Mouse (Mus musculus): ENCODE data around the gene Setd1b.

The Setd1b gene

DNA sequence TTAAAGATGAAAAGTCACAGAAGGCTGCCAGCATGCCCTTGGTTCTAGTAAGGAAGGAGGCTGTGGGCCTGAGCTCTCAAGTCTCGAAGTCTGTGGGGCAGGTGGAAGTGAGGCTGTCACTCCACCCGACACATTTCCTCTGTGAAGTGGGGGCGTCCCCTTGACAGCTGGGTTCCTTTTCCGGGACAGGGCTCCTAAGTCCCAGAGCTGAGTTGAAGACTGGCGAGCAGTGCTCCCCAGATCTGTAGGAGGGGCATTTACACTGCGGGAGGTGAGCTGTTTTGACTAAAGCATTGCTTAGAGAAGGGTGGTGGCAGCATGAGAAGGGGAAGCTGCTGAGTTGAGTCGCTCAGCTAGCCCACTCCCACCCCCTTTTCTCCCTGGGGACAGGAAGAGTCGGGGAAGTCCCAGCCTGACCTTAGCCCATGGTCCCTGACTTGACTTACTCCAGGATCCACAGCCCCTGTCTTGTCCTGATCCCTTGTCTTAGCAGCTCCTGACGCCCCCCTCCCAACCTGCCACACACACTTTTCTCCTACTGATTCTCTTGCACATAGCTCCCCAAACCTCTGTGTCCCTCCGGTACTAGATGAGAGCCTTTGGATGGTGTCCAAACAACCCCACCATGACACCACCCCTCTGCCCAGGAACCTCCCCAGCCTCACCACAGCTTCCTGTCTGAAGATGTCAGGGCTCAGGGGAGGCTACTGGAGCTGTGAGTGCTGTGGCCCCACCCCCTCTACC, 13.4 kb upstream of the Setd1b start:
- no peak for DNase-seq (ENCODE audit: low spot score)

DNA sequence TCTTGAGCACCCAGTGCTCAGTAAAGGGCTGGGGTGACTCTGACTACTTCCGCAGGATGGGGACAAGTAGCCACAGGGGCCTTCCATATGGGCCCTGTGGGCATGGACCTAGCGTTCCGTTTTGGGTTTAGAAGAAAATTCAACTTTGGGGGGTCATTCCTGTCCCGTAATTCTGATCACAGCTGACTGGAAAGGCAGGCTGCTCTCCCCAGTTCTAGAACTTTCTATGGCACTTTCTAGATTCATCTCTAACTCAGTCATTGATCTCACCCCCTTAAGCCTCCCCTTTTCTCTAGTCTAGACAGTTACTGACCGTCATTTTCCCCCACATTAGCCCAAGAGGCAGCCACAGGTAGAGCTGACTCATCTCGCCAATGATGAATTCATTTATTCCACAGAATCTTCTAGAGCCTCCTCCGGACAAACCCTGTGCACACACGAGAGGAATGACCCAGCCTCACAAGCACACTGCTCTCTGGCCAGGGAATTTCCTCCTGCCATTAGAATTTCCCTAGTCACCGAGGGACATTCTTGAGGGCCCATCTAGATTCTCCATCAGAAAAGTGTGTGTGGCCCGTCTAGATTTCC, 12.7 kb upstream of the Setd1b start:
- no peak for DNase-seq (ENCODE audit: low spot score)

DNA sequence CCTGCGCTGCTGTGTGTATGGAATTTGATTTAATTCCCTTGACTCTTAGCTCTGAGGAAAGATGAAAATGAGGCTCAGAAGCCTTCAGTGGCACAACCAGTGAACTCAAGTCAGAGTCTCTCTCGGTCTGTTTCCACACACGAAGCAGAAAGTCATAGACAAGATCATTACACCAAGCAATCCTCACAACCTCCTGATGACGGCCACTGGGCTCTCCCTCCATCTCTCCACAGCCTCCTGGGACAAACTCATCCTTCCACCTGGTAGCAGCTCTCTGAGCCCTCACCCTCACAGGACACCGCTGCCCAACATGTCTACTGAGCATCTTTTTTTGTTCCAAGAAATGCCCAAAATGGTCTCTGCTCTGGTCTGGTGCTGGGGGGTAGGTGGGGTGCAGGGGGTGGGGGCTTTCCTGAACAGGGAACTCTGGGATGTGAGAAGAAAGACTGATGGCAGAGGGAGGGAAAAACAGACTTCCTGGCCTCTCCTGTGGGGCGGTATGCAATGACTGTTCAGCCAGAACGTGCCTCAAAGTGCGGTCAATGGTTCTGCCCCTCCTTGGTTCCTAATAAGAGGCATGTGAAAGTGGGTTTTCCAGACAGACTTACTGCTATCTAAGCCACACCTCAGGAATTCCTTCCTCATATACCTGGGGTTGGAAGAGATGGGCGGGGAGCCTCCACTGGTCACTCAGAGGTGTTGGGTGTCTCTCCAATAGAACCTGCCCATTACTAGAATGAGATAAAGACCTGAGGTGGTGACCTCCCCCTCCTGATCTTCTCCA, 11.8 kb upstream of the Setd1b start:
- DNase-seq (ENCODE audit: low spot score): no peak

DNA sequence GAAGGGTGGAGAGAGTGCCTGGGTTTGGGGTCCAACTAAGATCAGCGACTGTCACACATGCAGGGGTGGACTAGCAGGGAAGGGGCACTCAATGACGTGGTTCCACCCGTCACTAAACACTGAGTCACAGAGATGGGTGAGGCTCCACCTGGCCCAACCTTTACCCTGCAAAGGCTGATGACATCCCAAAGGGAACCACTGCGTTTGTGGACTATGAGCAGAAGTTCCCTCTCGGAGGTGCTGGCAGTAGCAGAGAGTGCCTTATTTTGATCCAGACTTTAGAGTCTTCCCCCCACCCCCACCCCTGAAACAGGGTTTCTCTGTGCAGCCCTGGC, 11.2 kb upstream of the Setd1b start:
- no peak for DNase-seq (ENCODE audit: low spot score)

DNA sequence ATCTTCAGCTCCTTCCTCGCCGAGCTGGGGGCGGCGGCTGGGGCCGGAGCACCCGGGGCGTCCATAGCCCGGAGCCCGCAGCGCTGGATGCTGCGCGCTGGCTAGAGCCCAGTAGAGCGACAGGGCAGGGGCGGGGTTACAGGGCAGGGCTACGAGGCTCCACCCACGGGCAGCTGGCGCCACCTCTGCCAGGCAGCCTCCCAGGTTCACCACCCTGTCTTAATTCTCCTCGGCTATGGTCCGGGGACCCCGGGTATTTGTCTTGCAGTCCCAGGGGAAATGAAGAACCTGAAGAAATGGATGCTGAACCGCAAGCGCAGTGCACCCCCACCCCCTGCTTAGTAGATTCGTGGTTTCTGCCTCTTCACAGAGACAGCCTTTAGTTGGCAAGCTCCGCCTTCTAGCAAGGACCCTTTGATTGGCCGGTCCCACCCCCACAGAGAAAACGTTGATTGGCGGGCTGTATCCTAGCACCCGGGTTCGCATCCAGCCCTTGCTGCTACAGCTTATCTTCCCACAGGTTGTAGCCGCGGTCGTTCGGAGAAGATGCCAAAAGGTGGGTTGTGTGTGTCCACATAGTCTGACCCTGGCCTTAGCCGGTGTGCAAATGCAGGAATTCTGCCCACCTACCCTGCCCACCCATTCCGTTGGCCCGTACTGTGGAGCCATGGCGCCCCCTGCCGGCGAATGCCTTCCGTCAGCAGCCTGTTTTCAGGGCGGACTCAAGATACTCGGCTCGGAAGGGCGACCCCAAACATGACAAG, 9.5 kb upstream of the Setd1b start, which contains the start of gene Rhof:
Gene Rhof (minus strand): TSS at position 385 of the 764 bp plus-strand sequence.
- DNase-seq (ENCODE audit: low spot score): no peak

DNA sequence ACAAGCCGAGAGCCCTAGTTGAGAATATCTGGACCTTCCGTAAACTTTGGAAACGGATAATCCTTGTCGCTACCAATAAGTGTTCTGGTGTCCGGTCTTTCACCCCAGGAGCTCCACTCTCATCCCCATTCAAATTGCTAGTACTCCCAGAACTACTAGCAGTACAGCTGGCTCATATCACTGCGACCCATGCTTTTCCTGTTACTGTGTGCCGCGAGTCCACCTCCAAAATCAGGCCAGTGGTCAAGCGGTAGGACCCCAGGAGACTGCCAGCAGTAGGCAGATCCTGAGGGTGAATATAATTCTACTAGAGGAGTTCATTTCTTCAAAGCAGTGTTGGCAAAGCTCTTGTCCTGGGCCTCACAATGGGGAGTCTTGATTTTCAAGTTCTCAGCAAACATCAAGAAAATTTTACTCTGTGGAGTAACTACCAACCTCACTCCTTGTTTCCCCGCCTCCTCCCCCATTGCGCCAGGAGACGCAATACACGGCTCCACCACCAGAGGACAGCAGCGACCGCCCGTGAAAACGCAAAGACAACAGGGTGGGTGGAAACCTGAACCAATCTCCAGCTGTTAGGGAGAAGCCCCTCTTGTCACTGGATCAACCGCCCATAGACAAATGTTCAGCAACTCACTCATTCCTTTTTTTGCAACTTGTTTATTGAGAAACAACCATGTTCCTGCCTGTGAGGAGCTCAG, 8.8 kb upstream of the Setd1b start:
- DNase-seq (ENCODE audit: low spot score): peak; percentile 59

DNA sequence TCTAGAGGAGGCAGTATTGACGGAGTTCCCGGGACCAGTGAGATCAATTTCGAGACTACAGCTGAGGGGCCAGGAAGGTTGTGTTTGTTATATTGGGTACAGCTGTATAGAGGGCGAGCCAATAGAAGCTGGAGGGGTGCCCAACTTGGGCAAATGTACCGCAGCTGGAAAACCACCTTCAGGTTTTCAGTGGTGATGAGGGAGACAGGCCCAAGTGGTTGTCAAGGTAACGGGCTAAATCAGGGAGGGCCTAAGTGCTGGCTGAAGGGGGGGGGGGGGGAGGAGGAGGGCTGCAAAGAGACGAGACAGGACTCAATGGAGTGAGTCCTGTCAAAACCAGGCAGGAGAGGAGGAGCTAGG, 8.2 kb upstream of the Setd1b start:
- DNase-seq (ENCODE audit: low spot score): peak; percentile 11

DNA sequence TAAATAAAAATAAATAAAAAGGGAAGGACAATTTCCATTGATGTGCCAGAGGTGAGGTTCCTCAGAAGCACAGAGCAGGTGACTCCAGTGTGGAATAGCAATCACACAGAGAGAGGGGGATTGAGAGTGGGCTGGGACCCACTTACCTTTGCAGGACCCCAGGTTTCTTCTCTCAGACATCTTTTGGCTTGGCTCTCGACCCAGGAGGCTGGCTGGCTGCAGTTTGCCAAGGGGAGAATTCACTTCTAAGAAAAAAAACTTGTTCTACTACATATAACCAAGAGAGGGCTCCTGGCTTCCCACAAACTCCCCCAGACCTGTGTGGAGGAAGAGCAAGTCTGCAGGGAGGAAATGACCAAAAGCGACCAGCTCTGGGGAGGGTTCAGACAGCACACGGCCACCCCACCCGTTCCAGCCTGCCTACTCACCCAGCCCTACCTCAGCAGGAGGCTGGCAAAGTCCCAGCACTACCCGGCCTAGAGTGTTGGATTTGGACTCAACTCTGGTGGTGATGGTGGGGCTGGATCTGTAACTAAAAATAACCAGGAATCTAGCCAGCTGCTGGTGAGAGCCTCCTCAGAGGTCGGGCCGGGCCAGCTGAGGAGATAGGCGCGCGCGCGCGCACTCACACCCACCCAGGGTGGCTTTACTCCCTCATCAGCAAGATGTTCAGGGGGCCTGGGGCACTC, 7.7 kb upstream of the Setd1b start:
- peak; percentile 24 for DNase-seq (ENCODE audit: low spot score)

DNA sequence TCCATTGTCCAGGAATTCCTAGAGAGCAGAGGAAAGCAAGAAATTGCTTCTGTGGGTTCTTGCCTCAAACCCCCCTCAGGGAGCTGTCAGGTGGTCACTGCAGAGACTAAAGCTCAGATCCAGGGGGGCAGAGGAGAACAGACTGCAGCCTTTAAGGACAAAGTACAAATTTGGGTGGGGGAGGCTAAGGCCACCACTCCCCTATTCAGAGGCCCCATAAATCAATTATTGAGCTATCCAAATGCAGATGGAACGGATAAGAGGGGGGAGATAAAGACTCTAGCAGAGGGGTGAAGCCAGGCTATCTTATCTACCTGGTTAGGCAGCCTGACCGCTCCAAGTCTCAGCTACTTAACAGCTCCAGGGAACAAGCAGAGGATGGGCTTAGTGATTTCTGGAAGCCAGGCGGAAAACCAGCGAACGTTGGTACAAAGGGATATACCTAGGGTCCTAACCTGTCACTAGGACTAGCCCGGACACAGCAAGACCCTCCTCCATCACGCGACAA, 7.1 kb upstream of the Setd1b start:
- no peak for DNase-seq (ENCODE audit: low spot score)

DNA sequence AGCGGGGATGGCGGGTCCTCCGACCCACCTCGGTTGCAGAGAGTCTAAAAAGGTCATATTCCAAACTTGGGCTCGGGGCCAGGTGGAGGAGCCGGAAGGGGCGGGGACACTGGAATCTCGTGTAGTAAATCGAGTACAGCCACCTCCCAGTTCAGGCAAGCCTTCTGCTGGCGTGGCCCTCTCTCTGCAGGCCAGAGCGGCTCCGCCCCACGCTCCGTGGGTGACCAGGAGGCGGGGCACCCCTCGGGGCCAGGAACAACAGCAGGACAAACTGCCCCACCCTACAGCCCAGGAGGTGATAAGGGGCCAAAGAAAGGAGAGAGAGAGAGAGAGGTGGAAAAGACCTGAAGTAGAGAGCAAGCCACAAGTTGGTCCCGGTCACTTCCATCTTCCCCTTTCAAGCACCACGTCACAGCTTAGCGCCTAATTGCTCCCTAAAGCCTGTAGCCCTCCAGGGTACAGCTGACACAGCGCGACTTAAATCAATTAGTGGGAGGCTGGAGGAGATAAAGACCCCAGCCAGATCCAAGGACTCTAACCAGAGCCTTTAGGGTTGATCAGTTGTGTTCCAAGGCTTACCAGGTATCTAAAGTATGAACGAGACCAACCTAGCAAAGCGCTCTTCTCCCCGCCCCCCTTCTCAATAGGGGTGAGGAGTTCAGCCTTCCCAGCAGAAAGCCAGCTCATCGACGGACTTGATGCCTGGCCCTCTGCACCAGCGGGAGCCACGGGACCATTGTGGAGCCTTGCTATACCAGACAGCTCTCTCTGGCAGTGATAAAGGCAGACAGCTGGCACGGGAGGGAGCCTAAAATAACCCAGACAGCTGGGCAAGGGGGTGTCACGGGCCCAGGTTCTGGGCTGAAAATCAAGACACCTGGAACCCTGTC, 6.3 kb upstream of the Setd1b start:
- DNase-seq (ENCODE audit: low spot score): peak; percentile 67

DNA sequence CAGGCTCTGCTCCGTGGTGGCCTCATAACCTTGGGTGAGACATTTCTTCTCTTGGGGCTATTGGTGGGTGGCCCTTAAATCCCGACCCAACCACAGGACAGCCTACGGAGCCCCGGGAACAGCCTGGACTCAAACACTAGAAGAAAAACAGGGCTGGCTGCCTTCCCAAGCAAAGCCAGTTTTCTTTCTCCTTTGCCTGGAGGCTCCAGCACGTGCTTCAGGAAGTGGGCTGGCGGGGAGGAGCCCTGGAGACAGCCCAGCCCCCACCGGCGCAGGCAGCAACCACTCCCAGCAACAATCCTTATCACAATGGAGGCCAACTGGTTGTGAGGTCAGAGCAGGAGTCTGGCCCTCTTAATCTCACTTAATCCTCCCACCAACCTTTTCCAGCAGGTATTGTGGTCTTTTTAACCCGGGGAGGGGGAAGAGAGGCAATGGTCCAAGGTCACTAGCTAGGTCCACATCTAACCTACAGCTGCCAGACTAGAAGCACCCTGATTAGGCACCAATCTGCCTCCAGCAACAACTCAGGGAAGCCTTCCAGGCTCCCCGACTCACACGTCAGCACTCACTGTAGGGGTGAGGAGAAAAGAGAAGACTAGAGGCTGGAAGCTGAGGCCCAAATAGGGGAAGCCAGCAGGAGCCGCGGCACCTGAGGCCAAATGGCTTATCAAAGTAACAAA, 5.5 kb upstream of the Setd1b start:
- DNase-seq (ENCODE audit: low spot score): peak; percentile 66

DNA sequence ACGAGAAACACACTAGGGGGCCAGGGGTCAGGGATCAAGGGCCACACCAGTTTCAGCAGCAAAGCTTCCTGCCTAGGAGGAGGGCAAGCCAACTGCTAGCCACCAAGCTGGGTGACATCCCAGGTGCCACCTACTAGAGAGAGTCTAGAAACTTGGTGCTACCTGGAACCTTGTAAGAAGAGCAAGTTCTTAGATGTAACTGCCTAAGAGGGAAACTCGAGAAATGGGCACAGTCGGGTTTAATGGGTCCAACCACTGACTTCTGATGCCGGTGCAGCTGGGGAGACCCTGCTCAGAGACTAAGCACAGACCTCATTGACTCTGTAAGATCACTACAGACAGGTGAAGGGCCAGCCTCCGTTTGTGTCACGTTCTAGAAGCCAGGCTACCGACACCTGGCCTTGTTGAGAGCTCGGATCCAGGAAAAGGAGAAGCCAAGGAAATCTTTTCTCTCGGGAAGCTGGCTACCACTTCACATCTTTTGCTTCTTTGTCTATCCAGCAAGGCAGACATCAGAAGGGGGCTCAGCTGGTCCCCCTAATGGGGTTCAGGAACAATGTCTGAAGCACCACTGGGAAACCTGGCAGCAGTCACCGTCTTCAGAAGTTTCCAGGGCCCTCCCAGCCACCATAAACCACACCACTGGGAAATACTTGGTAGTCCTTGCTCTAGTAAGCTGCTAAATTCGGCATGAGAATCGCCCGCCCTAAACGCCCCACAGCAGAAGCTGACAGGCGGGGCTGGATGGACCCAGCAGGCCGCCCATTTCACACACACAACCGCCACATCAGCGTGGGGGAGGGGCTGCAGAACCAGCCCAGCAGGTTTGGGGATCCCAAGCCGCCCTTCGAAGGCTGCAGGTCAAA, 4.7 kb upstream of the Setd1b start:
- DNase-seq (ENCODE audit: low spot score): no peak

DNA sequence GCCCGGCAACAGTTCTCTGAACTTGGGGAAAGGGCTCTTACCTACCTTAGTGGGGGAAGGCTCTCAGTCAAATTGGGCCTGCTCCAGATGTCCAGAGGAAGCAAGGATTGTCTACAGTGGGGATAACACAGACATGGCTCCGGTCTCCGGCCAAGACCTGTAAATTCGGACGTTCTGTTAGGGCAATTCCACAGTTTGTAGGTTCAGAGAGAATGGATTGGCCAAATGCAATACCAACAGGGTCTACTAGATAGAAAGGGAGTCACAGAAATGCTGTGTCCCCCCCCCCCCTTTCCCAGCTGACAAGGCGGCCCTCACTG, 4.1 kb upstream of the Setd1b start:
- DNase-seq (ENCODE audit: low spot score): peak; percentile 45

DNA sequence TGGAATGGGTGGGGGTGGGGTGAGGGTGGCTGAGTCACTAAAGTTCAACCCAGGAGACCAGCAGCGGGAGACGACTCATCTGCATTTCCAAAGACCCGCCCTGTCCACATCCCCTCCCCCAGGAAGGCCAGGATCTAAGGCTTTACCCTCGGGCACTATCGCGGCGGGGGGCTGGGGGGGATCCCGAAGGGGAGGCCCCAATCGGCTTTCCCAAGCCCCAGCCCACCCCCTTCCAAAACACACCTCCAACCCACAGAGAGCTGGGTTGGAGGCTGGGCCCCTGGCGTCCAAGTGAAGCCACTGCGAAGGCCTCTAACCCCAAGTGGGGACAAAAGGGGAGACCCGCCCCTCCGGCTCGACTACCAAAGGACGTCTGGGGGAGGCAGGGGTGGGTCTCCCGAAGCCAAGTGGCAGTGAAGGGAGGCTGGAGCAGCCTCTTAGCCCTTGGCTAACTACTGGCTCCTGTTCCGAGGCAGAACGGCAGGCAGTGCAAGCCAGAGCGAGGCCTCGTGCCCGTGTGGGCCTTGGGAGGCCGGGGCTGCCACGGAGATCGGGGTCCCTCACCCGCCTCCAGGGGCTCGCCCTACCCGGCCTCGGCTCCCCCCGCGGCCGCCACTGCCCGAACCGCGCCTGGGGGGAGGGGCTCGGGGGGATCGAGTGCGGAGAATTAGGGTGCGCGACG, 3.6 kb upstream of the Setd1b start:
- DNase-seq (ENCODE audit: low spot score): peak; percentile 65

DNA sequence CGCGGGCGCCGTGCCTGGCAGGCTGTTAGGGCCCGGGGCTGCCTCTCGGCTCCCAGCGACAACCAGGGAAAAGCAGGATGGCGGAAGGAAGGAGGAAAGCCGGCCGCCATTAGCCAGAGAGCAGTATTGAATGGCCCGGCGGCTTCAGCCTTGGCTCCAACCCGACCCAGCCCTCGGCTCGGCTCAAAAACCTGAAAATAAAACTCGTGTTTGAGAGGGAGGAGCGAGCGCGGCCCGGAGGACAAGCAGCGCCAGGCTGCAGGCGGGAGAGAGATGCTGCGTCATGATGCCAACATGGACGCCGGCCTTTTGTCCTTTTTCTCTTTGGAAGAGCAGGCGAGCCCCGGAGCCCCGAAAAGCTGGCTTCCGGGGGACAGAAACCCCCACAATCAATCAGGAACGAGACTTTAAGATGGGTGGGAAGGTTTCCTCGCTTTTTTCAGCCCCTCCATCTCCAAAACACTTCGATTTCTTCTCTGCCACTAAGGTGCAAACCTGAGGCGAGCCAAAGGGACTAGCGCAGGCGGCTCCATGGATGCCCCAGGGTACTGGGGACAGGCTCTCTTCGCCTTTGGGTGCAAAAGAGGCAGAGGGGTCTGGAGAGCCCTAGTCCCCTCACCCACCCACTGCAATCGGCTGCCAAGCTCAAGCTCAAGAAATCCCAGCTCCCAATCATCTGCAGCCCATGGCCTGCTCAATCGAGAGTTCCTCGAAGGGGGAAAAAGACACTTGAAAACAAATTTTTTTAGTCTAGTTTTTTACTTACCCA, 2.9 kb upstream of the Setd1b start:
- peak; percentile 67 for DNase-seq (ENCODE audit: low spot score)

DNA sequence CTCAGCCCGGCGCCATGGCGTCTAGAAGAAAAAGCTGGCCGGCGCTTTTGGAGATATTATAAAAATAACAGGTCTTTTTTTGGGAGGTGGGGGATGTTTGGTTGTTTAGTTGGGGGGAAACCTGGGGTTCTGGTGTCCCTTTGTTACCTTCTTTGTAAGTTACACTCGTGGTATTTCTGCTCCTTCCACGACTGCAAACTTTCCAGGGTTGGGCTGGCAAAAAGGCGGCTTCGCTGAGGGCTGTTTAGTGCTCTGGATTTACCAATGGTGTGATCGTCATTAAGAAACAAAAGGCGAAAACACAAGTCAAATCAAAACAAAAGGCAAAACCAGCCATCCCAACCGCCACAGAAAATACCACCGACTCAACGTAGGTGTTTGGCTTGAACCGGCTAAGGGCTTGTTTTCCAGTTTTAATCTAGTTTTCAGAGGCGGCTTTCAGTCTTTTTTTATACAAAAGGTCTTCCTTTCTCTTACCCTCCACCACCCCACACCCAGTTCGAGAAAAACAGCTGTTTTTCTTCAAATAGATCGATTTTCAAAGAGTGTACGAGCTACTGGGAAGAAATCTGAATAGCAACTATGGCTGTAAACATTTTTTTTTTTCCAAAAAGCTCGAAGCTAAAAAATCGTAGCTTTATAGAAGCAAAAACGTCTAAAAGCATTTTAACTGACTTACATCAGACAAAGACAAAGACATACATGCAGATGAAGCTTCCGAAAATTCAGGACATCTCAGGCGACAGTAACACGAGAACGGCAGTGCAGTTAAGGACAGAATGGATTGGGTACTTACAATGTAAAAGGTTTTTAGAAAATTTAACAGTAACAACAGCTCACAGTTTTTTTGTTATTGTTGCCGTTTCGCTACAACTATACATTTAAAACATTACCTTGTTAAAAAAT, 2.0 kb upstream of the Setd1b start:
- no peak for DNase-seq (ENCODE audit: low spot score)

Data from MN1 (cell line).